Mouse (Mus musculus): Measurements from ENCODE around the gene Olfr320.
"Not testable (repeated sequence)": the region's sequence is repeated elsewhere in the genome, so short reads cannot be mapped to it uniquely, and the experiment has no call there.

Gene Olfr320

GRCm38 (mm10) chr11:58680799-58681198 lies at the start of gene Olfr320:
TSS of gene Olfr320 (plus strand) at chr11:58681099.
- DNase-seq = no peak

GRCm38 (mm10) chr11:58634878-58635277 lies 46.0 kb upstream of the Olfr320 start:
- no peak for DNase-seq

GRCm38 (mm10) chr11:58636376-58636977 lies 44.4 kb upstream of the Olfr320 start:
- no peak for DNase-seq

- DNase-seq = no peak
Measured at GRCm38 (mm10) chr11:58638176-58638701, 42.7 kb upstream of the Olfr320 start.

GRCm38 (mm10) chr11:58640272-58640867 lies 40.5 kb upstream of the Olfr320 start, which contains the start of gene Trim58:
TSS of gene Trim58 (plus strand) at chr11:58640465.
- no peak for DNase-seq

- no peak for DNase-seq
Measured at GRCm38 (mm10) chr11:58641057-58641456, 39.8 kb upstream of the Olfr320 start.

GRCm38 (mm10) chr11:58641638-58642358 lies 39.1 kb upstream of the Olfr320 start:
- no peak for DNase-seq

- DNase-seq = no peak
Measured at GRCm38 (mm10) chr11:58643350-58643749, 37.5 kb upstream of the Olfr320 start.

GRCm38 (mm10) chr11:58655151-58655550 lies 25.7 kb upstream of the Olfr320 start:
- DNase-seq = no peak

- no peak for DNase-seq
Measured at GRCm38 (mm10) chr11:58658596-58658995, 22.3 kb upstream of the Olfr320 start, which contains the start of gene Olfr322. TSS of gene Olfr322 (plus strand) at chr11:58658782.

- DNase-seq = no peak
Measured at GRCm38 (mm10) chr11:58669252-58669651, 11.6 kb upstream of the Olfr320 start.

- no peak for DNase-seq
Measured at GRCm38 (mm10) chr11:58671825-58672224, 9.1 kb upstream of the Olfr320 start.

- DNase-seq = no peak
Measured at GRCm38 (mm10) chr11:58698862-58699261, 18.0 kb downstream of the Olfr320 start, which contains the start of gene Olfr319. TSS of gene Olfr319 (plus strand) at chr11:58699162.

- no peak for DNase-seq
Measured at GRCm38 (mm10) chr11:58709086-58709485, 28.2 kb downstream of the Olfr320 start.

GRCm38 (mm10) chr11:58717723-58718122 lies 36.8 kb downstream of the Olfr320 start:
- not testable (repeated sequence) for DNase-seq

- DNase-seq = no peak
Measured at GRCm38 (mm10) chr11:58719701-58720100, 38.8 kb downstream of the Olfr320 start.

- DNase-seq = no peak
Measured at GRCm38 (mm10) chr11:58723914-58724313, 43.0 kb downstream of the Olfr320 start, which contains the start of gene Olfr318. TSS of gene Olfr318 (minus strand) at chr11:58724014.

GRCm38 (mm10) chr11:58727896-58728650 lies 47.2 kb downstream of the Olfr320 start:
- not testable (repeated sequence) for DNase-seq

- DNase-seq = no peak
Measured at GRCm38 (mm10) chr11:58733372-58733771, 52.5 kb downstream of the Olfr320 start.

All from cerebellum, adult 11-12 months (tissue).